Mouse (Mus musculus): ENCODE measurements at regions not wholly inside any gene's neighbourhood (a gene's known extent, or its start where the extent isn't known, plus 50 kb on each side); places are given as distances from the start of the nearest gene placed in this dataset.

DNA sequence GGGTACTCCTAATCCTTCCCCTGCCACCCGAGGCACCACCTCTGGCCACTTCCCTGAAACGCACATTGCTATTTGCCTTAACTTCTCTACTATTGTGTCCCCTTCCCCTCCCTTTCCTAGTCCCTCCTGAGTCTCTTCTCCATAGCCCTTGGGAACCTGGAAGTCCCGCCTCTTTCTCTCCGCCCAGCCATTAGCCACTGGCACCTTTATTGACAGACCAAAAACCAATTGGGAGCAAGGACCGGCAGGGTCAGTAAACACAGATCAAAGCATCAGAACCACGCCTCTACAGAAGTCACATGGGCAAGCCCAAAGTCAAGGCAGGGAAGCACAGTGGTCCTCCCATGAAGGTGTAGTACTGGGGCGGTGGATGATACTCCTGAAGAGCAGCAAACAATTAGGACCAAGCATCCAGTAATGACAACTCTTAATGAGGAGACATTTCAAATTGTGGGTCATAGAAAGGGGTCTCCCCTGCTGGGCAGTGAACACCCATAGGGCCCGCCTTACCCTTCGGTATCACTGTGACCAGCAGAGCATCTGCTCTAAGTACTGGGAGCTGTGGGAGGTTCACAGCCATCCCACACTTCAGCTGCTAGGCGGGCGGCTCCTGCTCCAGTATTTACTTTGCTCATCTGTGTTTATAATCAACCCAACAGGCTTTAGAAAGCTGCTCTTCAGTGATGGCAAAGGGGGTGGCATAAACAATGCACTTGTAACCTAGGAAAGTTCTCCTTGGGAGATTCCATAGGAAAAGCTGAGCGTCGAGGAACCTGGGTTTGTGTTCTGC lies 226.5 kb upstream of the Mphosph6 start:
- no peak for DNase-seq

DNA sequence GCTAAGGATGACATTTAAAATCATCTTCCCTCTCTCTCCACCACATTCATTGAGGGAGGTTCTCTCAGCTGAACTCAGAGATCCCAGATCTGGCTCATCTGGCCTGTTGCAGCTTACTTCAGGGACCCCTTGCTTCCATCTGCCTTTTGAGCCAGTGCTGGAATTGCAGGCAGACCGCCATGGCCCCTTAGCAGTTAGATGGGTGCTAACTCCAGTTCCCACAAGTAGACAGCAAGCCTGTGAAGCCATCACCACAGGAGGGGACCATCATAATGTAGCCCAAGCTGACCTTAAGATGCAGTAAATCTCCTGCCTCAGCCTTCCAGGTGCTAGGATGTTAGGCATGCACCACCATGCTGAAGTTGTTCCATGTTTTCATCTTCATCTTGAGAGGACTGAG lies 221.7 kb upstream of the Mphosph6 start:
- no peak for DNase-seq

- no peak for DNase-seq
Measured at GRCm38 (mm10) chr8:118021978-118022377, 220.2 kb upstream of the Mphosph6 start.

DNA sequence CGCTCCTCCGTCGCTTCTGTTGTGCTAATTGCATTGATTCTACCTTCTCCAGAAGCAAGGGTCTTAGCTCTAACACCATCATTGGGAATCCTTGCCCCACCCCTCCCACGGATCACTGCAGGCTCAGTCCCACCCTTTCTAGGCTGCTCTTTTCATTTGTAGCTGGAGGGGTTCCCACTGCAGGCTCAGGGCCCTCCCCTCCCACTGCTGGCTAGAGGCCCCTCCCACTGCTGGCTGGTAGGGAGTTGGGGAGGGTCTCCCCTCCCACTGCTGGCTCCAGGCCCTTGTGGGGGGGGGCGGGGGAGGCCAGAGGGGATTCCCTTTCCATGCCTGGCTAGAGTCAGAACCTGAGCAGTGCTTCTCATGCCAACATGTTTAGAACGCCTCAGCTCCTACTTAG lies 215.5 kb upstream of the Mphosph6 start:
- DNase-seq: no peak

- DNase-seq: no peak
Measured at GRCm38 (mm10) chr8:118005186-118005585, 203.4 kb upstream of the Mphosph6 start.

GRCm38 (mm10) chr8:118004391-118004851 lies 202.7 kb upstream of the Mphosph6 start:
- no peak for DNase-seq

- DNase-seq: no peak
Measured at GRCm38 (mm10) chr8:118001138-118001537, 199.4 kb upstream of the Mphosph6 start.

DNA sequence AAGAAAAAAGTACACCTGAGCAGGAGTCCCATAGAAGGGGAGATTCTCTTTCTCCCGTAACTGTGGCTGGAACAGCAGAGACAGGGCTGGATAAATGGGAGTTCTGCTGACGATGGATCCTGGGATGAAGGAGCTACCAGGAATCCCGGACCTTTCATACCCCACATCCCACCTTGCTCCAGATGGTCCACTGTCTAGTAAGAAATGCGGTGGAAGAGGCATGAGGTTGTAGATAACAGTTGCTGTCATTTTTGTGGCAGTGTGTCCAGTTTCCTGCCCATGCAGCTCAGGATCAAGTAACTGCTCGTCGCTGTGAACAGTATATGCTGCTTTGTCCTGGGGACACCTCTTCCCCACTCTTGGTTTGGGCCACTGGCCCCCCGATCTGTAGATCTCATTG lies 190.1 kb upstream of the Mphosph6 start:
- no peak for DNase-seq

- DNase-seq: no peak
Measured at GRCm38 (mm10) chr8:117988781-117989180, 187.0 kb upstream of the Mphosph6 start.

GRCm38 (mm10) chr8:117968306-117968705 lies 166.6 kb upstream of the Mphosph6 start:
- DNase-seq: no peak

DNA sequence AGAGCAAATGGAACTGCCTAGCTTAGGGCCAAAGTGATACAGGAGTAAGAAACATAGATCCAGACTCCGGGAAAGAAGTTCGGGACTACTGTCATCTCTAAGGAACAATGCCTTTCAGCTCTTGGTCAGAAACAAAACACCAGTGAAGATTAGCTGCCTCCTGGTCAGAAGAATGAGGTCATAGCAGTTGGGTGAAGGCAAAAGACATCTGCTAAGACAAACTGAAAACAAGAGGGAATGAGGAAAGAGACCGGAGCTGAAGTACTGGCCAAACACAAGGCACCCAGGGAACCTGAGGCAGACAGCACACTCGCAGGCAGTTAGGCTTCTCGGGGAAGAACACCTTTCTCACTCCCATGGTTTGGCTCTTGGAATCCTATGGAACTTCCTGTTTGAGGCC lies 164.8 kb upstream of the Mphosph6 start:
- no peak for DNase-seq

- peak; percentile 41 for DNase-seq
Measured at GRCm38 (mm10) chr8:117963426-117963825, 161.7 kb upstream of the Mphosph6 start.

DNA sequence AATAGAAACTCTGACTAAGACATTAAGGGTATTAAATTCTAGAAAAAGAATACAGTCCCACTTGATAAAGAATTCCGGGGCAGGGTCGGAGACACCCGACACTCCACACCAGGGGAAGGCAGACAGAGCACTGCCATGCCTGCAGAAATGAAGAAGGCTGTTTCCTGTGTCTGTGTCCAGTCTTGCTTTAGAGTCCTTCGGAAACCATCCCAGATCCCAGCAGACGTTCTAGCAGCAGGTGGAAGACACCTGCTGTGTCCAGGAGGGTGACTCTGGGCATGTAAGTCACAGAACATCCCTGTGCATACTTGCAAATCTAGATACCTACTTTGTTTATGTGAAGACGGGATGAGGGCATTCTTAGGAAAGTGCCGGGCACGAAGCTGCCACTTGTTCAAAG lies 160.9 kb upstream of the Mphosph6 start:
- peak; percentile 21 for DNase-seq

GRCm38 (mm10) chr8:117959501-117959900 lies 157.8 kb upstream of the Mphosph6 start:
- DNase-seq: no peak

DNA sequence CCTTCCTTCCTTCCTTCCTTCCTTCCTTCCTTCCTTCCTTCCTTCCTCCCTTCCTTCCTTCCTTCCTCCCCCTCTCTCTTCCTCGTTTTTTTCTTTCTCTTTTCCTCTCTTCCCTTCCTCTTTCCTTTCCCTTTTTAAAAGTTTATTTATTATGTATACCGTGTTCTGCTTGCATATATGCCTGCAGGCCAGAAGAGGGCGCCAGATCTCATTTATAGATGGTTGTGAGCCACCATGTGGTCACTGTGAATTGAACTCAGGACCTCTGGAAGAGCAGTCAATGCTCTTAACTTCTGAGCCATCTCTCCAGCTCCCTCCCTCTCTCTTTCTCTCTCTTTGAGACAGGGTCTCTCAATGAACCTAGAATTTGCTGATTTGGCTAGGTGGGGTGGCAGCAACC lies 157.2 kb upstream of the Mphosph6 start:
- no peak for DNase-seq

- DNase-seq: no peak
Measured at GRCm38 (mm10) chr8:117951656-117952055, 149.9 kb upstream of the Mphosph6 start.

DNA sequence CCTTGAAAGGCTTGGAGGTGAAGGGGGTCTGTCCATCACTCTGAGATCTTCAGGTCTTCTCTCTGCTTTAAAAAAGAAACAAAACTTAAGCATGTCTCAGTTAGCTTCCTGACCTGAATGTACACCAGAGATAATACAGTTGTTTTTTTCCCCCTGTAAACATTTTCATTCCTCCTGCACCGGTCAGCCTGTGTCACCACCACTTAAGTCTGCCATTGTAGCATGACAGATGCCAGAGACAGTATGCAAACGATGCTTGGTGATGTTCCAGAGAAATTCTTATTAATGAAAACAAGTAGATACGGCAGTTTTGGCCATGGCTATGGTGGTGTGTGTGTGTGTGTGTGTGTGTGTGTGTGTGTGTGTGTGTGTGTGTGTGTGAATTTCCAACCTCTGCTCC lies 144.8 kb upstream of the Mphosph6 start:
- DNase-seq: no peak

GRCm38 (mm10) chr8:117934566-117935094 lies 132.9 kb upstream of the Mphosph6 start:
- DNase-seq: no peak

GRCm38 (mm10) chr8:117930687-117931086 lies 128.9 kb upstream of the Mphosph6 start:
- peak; percentile 5 for DNase-seq

DNA sequence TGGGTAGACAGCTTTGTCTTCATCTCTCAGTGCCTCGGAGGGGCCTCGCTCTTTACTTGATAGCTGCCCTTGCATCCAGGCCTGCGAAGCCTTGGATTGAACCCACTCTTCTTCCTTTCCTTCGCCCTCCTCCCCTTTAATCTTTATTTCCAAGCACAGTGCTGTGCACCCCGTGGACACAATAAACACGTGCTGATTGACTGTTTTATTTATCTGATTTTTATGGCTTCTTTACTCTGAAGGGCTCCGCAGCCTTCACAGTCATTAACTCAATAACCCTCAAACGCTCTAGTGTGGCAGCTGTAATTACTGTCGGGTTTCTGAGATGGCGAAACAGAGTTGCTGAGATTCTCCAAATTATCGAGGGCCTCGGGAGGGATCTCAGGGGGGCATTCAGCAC lies 127.9 kb upstream of the Mphosph6 start:
- DNase-seq: no peak

GRCm38 (mm10) chr8:117923296-117923695 lies 121.6 kb upstream of the Mphosph6 start:
- no peak for DNase-seq

- no peak for DNase-seq
Measured at GRCm38 (mm10) chr8:117903052-117903451, 101.3 kb upstream of the Mphosph6 start.

DNA sequence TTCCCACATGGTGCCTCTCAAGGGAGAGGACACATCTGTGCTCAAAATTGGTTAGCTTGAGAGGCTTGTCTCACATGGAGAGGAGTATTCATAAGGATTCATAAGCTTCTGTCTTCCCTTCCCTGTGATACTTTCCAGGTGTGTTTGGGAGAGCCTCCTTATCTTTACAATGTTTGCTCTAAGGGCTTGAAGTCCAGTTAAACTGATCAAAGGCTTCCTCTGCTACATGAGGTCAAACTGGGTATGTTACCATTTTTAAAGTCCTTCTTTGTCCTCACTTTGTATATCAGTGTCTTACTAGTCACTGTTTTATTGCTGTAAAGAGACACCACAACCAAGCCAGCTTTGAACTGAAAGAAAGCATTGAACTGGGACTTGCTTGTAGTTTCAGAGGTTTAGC lies 98.1 kb upstream of the Mphosph6 start:
- no peak for DNase-seq

- no peak for DNase-seq
Measured at GRCm38 (mm10) chr8:117898015-117898414, 96.3 kb upstream of the Mphosph6 start.

- DNase-seq: no peak
Measured at GRCm38 (mm10) chr8:117894861-117895260, 93.1 kb upstream of the Mphosph6 start.
